In the genomic region with DNA sequence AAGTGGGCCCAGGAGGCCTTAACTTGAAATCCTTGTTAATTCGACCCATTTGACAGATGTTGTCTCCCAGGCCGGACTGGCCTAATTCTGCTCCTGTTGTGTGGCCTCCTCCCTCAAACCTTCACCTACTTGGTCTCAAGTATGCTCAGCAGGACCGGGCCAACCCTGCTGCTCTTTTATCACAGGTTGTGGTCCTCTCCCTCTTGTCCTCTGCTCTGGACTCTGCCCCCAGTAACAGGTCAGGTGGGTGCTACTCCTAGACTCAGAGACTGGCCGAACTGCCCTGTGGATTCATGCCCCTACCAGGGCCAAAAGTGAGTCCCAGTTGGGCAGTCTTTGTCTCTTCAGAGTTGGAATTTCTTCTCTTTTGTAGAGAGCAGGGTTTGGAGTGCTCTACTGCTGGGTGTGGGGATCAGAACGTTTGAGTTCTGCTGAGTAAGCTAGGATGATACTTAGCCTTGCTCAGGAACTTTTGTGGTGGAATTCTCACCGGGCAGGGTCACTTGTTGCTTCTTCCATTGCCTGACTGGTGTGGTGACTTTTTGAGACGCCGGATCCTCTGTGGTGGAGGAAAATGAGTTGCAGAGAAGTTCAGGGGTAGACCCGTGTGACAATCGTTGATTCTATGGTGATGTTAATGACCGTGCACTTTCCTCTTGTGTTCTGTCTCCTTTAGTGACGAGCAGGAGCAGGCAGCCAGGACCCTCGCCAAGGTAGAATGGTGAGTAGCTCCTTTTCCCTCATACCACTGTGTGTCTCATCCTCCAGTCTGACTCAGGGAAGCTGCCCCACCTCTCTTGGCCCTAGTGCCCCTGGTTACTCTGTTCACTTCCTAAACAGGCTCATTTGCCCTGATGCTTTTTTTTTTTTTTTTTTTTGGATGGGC, we compare ENCODE assay signal across 8 mouse cellular contexts. TPM values are rescaled to one million over a fixed set of nuclear protein-coding genes. Genes with fewer than 3 reads are reported as not detected.
DNase-seq lines count a peak whose midpoint lies in the region; ATAC-seq and TF ChIP-seq lines count a peak whose summit lies in the region.

No protein-coding gene starts in this region.

- peak overlapping the region; percentile 88 for H3K9ac ChIP-seq in ES-E14 (ENCODE audit: insufficient read depth, low read depth, low read length, poor library complexity, severe bottlenecking)
- peak overlapping the region; percentile 81 for H3K9ac ChIP-seq in hindbrain, embryonic 12.5 days
- peak overlapping the region; percentile 81 for H3K9ac ChIP-seq in liver, adult 2 months (ENCODE audit: low read depth, low read length)

- 38% methylated on average over 13 of the region's 13 CpGs for WGBS in hindbrain, embryonic 12.5 days
- 9% methylated on average over 13 of the region's 13 CpGs for WGBS in liver, adult 2 months

- ATAC-seq in erythroblast, adult 5-6 weeks (replicated peaks; ENCODE audit: low FRiP score, poor library complexity, severe bottlenecking): no peak
- no peak for ATAC-seq in hindbrain, embryonic 12.5 days (ENCODE audit: low FRiP score)

- H3K4me2 ChIP-seq in hindbrain, embryonic 12.5 days (replicated peaks): peak overlapping the region; percentile 80

- no peak for DNase-seq in ES-E14 (ENCODE audit: low read depth, low spot score)
- peak; percentile 97 for DNase-seq in liver, adult 2 months (ENCODE audit: extremely low read depth, low read depth, low spot score)
- DNase-seq in gastrocnemius, postnatal 4 days (ENCODE audit: low spot score in 2 of 2): no peak
- DNase-seq in layer of hippocampus, adult 18-20 months (ENCODE audit: low spot score in 2 of 2): no peak
- DNase-seq in frontal cortex, postnatal 14 days (ENCODE audit: low spot score in 2 of 2): no peak

- H3K4me3 ChIP-seq in erythroblast, embryonic 14.5 days (replicated peaks): peak overlapping the region; percentile 89
- peak overlapping the region; percentile 73 to 100 for H3K4me3 ChIP-seq in ES-E14 (ENCODE audit: insufficient read depth in 1 of 2, low read depth in 1 of 2, low read length in 2 of 2, poor library complexity in 1 of 2, severe bottlenecking in 1 of 2)
- peak overlapping the region; percentile 79 for H3K4me3 ChIP-seq in hindbrain, embryonic 12.5 days
- peak overlapping the region; percentile 71 for H3K4me3 ChIP-seq in liver, adult 2 months (ENCODE audit: insufficient read depth, low read depth, low read length)

- H3K36me3 ChIP-seq in erythroblast, embryonic 14.5 days (ENCODE audit: control insufficient read depth): peaks cover 40% of the 10 kb centered on the region
- H3K36me3 ChIP-seq in ES-E14 (ENCODE audit: control insufficient read depth, insufficient read depth, low read length, poor library complexity, severe bottlenecking): peaks cover 5% of the 10 kb centered on the region; the same call in 1 of the 2 replicates
- peaks cover 17% of the 10 kb centered on the region for H3K36me3 ChIP-seq in hindbrain, embryonic 12.5 days
- peaks cover 9% of the 10 kb centered on the region for H3K36me3 ChIP-seq in liver, adult 2 months (ENCODE audit: control insufficient read depth, insufficient read depth, low read length)

- peaks cover 70% of the 10 kb centered on the region for H3K4me1 ChIP-seq in erythroblast, embryonic 14.5 days (ENCODE audit: control insufficient read depth)
- peaks cover 0 to 22% of the 10 kb centered on the region in 2 experiments for H3K4me1 ChIP-seq in ES-E14 (ENCODE audit: control insufficient read depth in 2 of 2, insufficient read depth in 2 of 2, low read length in 2 of 2, poor library complexity in 1 of 2)
- peaks cover 65% of the 10 kb centered on the region for H3K4me1 ChIP-seq in hindbrain, embryonic 12.5 days
- peaks cover 22% of the 10 kb centered on the region for H3K4me1 ChIP-seq in liver, adult 2 months (ENCODE audit: control insufficient read depth, insufficient read depth, low read length)

- H3K9me3 ChIP-seq in erythroblast, embryonic 14.5 days (ENCODE audit: control insufficient read depth, low read length): no peaks in the 10 kb centered on the region
- H3K9me3 ChIP-seq in ES-E14 (ENCODE audit: control insufficient read depth, insufficient read depth, low read depth, low read length): no peaks in the 10 kb centered on the region
- H3K9me3 ChIP-seq in hindbrain, embryonic 12.5 days (replicated peaks): no peaks in the 10 kb centered on the region

- 0 out of 2 replicates have a peak, but pooled peaks have one; percentile 14 for TF ChIP-seq POLR2A in liver, adult 2 months (IDR thresholded peaks at IDR 0.05; ENCODE audit: extremely low read depth, insufficient read depth, low read length)

- peak overlapping the region; percentile 61 for H3K27ac ChIP-seq in ES-E14 (ENCODE audit: insufficient read depth, low read depth, low read length, poor library complexity, severe bottlenecking)
- H3K27ac ChIP-seq in hindbrain, embryonic 12.5 days: peak overlapping the region; percentile 90
- H3K27ac ChIP-seq in liver, adult 2 months (replicated peaks; ENCODE audit: insufficient read depth, low read depth, low read length): peak overlapping the region; percentile 91

- TF ChIP-seq CTCF in liver, adult 2 months (IDR thresholded peaks at IDR 0.05; ENCODE audit: low read depth, low read length): no peak

- in situ Hi-C loops in ES-E14 (cut with MboI; ENCODE audit: low sequenced_read_pairs in 2 of 2, unreplicated experiment in 2 of 2): no loop called here

- no peaks in the 10 kb centered on the region for H3K27me3 ChIP-seq in erythroblast, embryonic 14.5 days (ENCODE audit: control insufficient read depth)
- H3K27me3 ChIP-seq in hindbrain, embryonic 12.5 days: no peaks in the 10 kb centered on the region
- no peaks in the 10 kb centered on the region for H3K27me3 ChIP-seq in liver, adult 2 months (ENCODE audit: control insufficient read depth, insufficient read depth, low read length)

- H3K79me2 ChIP-seq in liver, adult 2 months (ENCODE audit: control insufficient read depth, insufficient read depth, low read length): peaks cover 12% of the 10 kb centered on the region; the same call in 1 of the 2 replicates

TF ChIP-seq in ES-E14, 5 proteins besides CTCF, POLR2A, EP300 and RAD21:
- no peak for TF ChIP-seq CHD2 (IDR thresholded peaks at IDR 0.05; ENCODE audit: low read depth, low read length)
- no peak for TF ChIP-seq MAFK (IDR thresholded peaks at IDR 0.05; ENCODE audit: insufficient read depth, low read depth, low read length)
- no peak for TF ChIP-seq HCFC1 (IDR thresholded peaks at IDR 0.05; ENCODE audit: borderline replicate concordance, insufficient read depth, low read length)
- TF ChIP-seq ZC3H11A (IDR thresholded peaks at IDR 0.05; ENCODE audit: borderline replicate concordance, low read depth, low read length): no peak
- no peak for TF ChIP-seq ZNF384 (IDR thresholded peaks at IDR 0.05; ENCODE audit: low read depth, low read length)

RNA-seq across cellular contexts. Expression of gene Mtmr4, which starts 1.0 kb away (rescaled TPM):
- 0.20 and 0.53 TPM in 2 replicates for polyA plus RNA-seq in erythroblast, embryonic 14.5 days (2012)
- total RNA-seq in erythroblast, adult 5-6 weeks (2015; ENCODE audit: low replicate concordance): 4.0 and 4.2 TPM in 2 replicates
- 4.9 and 6.4 TPM in 2 replicates for total RNA-seq in erythroblast, adult 5-6 weeks (2017; ENCODE audit: low replicate concordance)
- 26.2 and 27.7 TPM in 2 replicates for total RNA-seq in ES-E14 (2012; rRNA removed)
- polyA plus RNA-seq in hindbrain, embryonic 12.5 days (2016; fragmentation: Nextera tagmentation; extraction: Ambion mirVana): 81.2 and 86.8 TPM in 2 replicates
- 13.4 and 18.6 TPM in 2 replicates for total RNA-seq in liver, adult 2 months (2014; rRNA removed)
- polyA plus RNA-seq in liver, adult 2 months (2012; rRNA removed): 18.1 and 22.9 TPM in 2 replicates
- total RNA-seq in gastrocnemius, postnatal 4 days (2021): 10 to 100 TPM; 21.5 to 22.4 TPM
- 10 to 100 TPM; 91.7 to 96.4 TPM for total RNA-seq in layer of hippocampus, adult 18-20 months (2021)

RNA-seq across cellular contexts. Expression of gene Hsf5, which starts 24.0 kb away (rescaled TPM):
- polyA plus RNA-seq in erythroblast, embryonic 14.5 days (2012): not detected in 2 replicates
- total RNA-seq in erythroblast, adult 5-6 weeks (2015; ENCODE audit: low replicate concordance): 0.38 TPM in 1 of 2 replicates, not detected in the other
- total RNA-seq in erythroblast, adult 5-6 weeks (2017; ENCODE audit: low replicate concordance): not detected in 2 replicates
- 0.32 and 0.40 TPM in 2 replicates for total RNA-seq in ES-E14 (2012; rRNA removed)
- polyA plus RNA-seq in hindbrain, embryonic 12.5 days (2016; fragmentation: Nextera tagmentation; extraction: Ambion mirVana): 0.43 and 0.45 TPM in 2 replicates
- total RNA-seq in liver, adult 2 months (2014; rRNA removed): 0.07 and 0.09 TPM in 2 replicates
- polyA plus RNA-seq in liver, adult 2 months (2012; rRNA removed): 0.05 TPM in 1 of 2 replicates, not detected in the other
- total RNA-seq in gastrocnemius, postnatal 4 days (2021): under 1 TPM; 0.10 to 0.17 TPM
- total RNA-seq in layer of hippocampus, adult 18-20 months (2021): under 1 TPM; 0.47 to 0.66 TPM

RNA-seq across cellular contexts. Expression of gene Sept4, which starts 24.3 kb away (rescaled TPM):
- polyA plus RNA-seq in erythroblast, embryonic 14.5 days (2012): 0.08 and 0.09 TPM in 2 replicates
- total RNA-seq in erythroblast, adult 5-6 weeks (2015; ENCODE audit: low replicate concordance): not detected in 2 replicates
- total RNA-seq in erythroblast, adult 5-6 weeks (2017; ENCODE audit: low replicate concordance): 2.8 and 9.3 TPM in 2 replicates
- total RNA-seq in ES-E14 (2012; rRNA removed): 6.1 and 6.6 TPM in 2 replicates
- 13.1 and 14.1 TPM in 2 replicates for polyA plus RNA-seq in hindbrain, embryonic 12.5 days (2016; fragmentation: Nextera tagmentation; extraction: Ambion mirVana)
- 10.8 and 11.5 TPM in 2 replicates for total RNA-seq in liver, adult 2 months (2014; rRNA removed)
- 10.8 and 11.7 TPM in 2 replicates for polyA plus RNA-seq in liver, adult 2 months (2012; rRNA removed)
- 10 to 100 TPM; 59.0 to 78.8 TPM for total RNA-seq in gastrocnemius, postnatal 4 days (2021)
- total RNA-seq in layer of hippocampus, adult 18-20 months (2021): 100 to 1,000 TPM; 172 to 222 TPM

RNA-seq across cellular contexts. Expression of gene Gm11492, which starts 26.5 kb away (rescaled TPM):
- polyA plus RNA-seq in erythroblast, embryonic 14.5 days (2012): not detected in 2 replicates
- not detected in 2 replicates for total RNA-seq in erythroblast, adult 5-6 weeks (2015; ENCODE audit: low replicate concordance)
- total RNA-seq in erythroblast, adult 5-6 weeks (2017; ENCODE audit: low replicate concordance): not detected in 2 replicates
- total RNA-seq in ES-E14 (2012; rRNA removed): 0.27 and 0.32 TPM in 2 replicates
- not detected in 2 replicates for polyA plus RNA-seq in hindbrain, embryonic 12.5 days (2016; fragmentation: Nextera tagmentation; extraction: Ambion mirVana)
- not detected in 2 replicates for total RNA-seq in liver, adult 2 months (2014; rRNA removed)
- 0.04 TPM in 1 of 2 replicates, not detected in the other for polyA plus RNA-seq in liver, adult 2 months (2012; rRNA removed)
- not detected for total RNA-seq in gastrocnemius, postnatal 4 days (2021)
- total RNA-seq in layer of hippocampus, adult 18-20 months (2021): not detected
